Comparison of ENCODE assay signal across 8 mouse cellular contexts in the genomic region with DNA sequence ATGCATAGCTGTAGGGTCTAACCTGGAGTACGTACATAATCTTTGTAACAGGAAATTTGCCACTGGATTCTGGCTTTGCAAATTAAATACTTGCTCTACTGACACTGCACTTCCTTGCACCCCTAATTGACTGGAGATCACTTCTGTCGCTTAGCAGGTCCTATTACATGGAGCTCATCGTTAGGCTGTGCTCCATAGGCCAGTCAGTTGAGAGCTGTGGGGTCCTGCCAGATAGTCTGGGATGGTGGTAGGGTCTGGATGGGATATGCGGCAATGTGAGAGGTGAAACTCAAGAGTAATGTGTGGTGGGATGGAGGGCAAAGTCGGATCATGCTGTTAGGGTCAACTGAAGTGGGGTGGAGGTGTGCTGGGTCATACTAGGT. TPM values are rescaled to one million over a fixed set of nuclear protein-coding genes. Genes with fewer than 3 reads are reported as not detected.
A peak's percentile ranks its signal among the peaks of the same experiment; 100 is the strongest.
DNase-seq lines count a peak whose midpoint lies in the region; ATAC-seq lines count a peak whose summit lies in the region.

No protein-coding gene starts in this region.

- intact Hi-C loops in left cerebral cortex, postnatal 4 days (cut with DNase I) = no loop called here

- DNase-seq in kidney, postnatal 25 days = no peak
- no peak for DNase-seq in hindbrain, embryonic 11.5 days (ENCODE audit: low spot score)
- no peak for DNase-seq in MN1 (ENCODE audit: low spot score)
- DNase-seq in left cerebral cortex, postnatal 4 days = no peak
- DNase-seq in cerebellum, adult 11 months = no peak

- H3K9me3 ChIP-seq in kidney, embryonic 16.5 days (ENCODE audit: low read length) = no peaks in the 10 kb centered on the region
- no peaks in the 10 kb centered on the region for H3K9me3 ChIP-seq in hindbrain, embryonic 11.5 days (ENCODE audit: control insufficient read depth, low read length)
- no peaks in the 10 kb centered on the region for H3K9me3 ChIP-seq in midbrain, embryonic 12.5 days

- H3K4me3 ChIP-seq in kidney, embryonic 16.5 days (ENCODE audit: low read length) = peak overlapping the region; percentile 89
- H3K4me3 ChIP-seq in brown adipose tissue, adult 24 weeks (ENCODE audit: insufficient read depth, low read depth, low read length) = peak overlapping the region; percentile 81
- H3K4me3 ChIP-seq in hindbrain, embryonic 11.5 days (ENCODE audit: low read depth, low read length) = peak overlapping the region; percentile 81
- H3K4me3 ChIP-seq in midbrain, embryonic 12.5 days = peak overlapping the region; percentile 79

- peak overlapping the region; percentile 88 for H3K9ac ChIP-seq in kidney, embryonic 16.5 days (replicated peaks; ENCODE audit: low read length)
- H3K9ac ChIP-seq in hindbrain, embryonic 11.5 days (ENCODE audit: low read depth, low read length) = peak overlapping the region; percentile 79
- peak overlapping the region; percentile 70 for H3K9ac ChIP-seq in midbrain, embryonic 12.5 days (replicated peaks)

- H3K36me3 ChIP-seq in kidney, embryonic 16.5 days (ENCODE audit: insufficient read depth, low read length) = peaks cover 26% of the 10 kb centered on the region
- H3K36me3 ChIP-seq in hindbrain, embryonic 11.5 days (ENCODE audit: control insufficient read depth, insufficient read depth, low read length) = no peaks in the 10 kb centered on the region
- H3K36me3 ChIP-seq in midbrain, embryonic 12.5 days = peaks cover 27% of the 10 kb centered on the region

- peak; percentile 43 for ATAC-seq in kidney, embryonic 16.5 days (ENCODE audit: low FRiP score, low TSS enrichment)
- ATAC-seq in hindbrain, embryonic 11.5 days (ENCODE audit: low FRiP score) = no peak
- peak; percentile 39 for ATAC-seq in midbrain, embryonic 12.5 days (ENCODE audit: low FRiP score, low read depth)

- peaks cover 14% of the 10 kb centered on the region for H3K4me1 ChIP-seq in kidney, embryonic 16.5 days (ENCODE audit: insufficient read depth, low read length)
- H3K4me1 ChIP-seq in brown adipose tissue, adult 24 weeks (ENCODE audit: control insufficient read depth, insufficient read depth, insufficient read length, low read length) = no peaks in the 10 kb centered on the region
- peaks cover 7% of the 10 kb centered on the region for H3K4me1 ChIP-seq in hindbrain, embryonic 11.5 days (replicated peaks; ENCODE audit: control insufficient read depth, insufficient read depth, low read length)
- peaks cover 15% of the 10 kb centered on the region for H3K4me1 ChIP-seq in midbrain, embryonic 12.5 days

- no peak overlapping the region for H3K27ac ChIP-seq in kidney, embryonic 16.5 days (ENCODE audit: low read length)
- no peak overlapping the region for H3K27ac ChIP-seq in brown adipose tissue, adult 24 weeks (replicated peaks; ENCODE audit: low read depth, low read length)
- no peak overlapping the region for H3K27ac ChIP-seq in hindbrain, embryonic 11.5 days (ENCODE audit: low read depth, low read length)
- no peak overlapping the region for H3K27ac ChIP-seq in midbrain, embryonic 12.5 days (replicated peaks)

- WGBS in kidney, embryonic 16.5 days = 10% methylated on average over 5 of the region's 5 CpGs
- WGBS in hindbrain, embryonic 11.5 days = 14% methylated on average over 5 of the region's 5 CpGs
- WGBS in midbrain, embryonic 12.5 days = 13% methylated on average over 5 of the region's 5 CpGs

- peak overlapping the region; percentile 84 for H3K4me2 ChIP-seq in kidney, embryonic 16.5 days (replicated peaks; ENCODE audit: low read depth, low read length)
- peak overlapping the region; percentile 72 for H3K4me2 ChIP-seq in hindbrain, embryonic 11.5 days (replicated peaks; ENCODE audit: low read depth, low read length)
- H3K4me2 ChIP-seq in midbrain, embryonic 12.5 days (replicated peaks) = peak overlapping the region; percentile 91

- H3K27me3 ChIP-seq in kidney, embryonic 16.5 days (ENCODE audit: insufficient read depth, low read length) = no peaks in the 10 kb centered on the region
- H3K27me3 ChIP-seq in hindbrain, embryonic 11.5 days (ENCODE audit: control insufficient read depth, insufficient read depth, low read length) = no peaks in the 10 kb centered on the region
- no peaks in the 10 kb centered on the region for H3K27me3 ChIP-seq in midbrain, embryonic 12.5 days

RNA-seq across cellular contexts. Expression of a gene that starts 0.7 kb away (rescaled TPM):
- polyA plus RNA-seq in kidney, embryonic 16.5 days (2015; fragmentation: Nextera tagmentation; extraction: Ambion mirVana) = 42.9 and 45.9 TPM in 2 replicates
- 0.50 TPM in 1 of 2 replicates, not detected in the other for polyA plus RNA-seq in brown adipose tissue, adult 24 weeks (2012; ENCODE audit: insufficient read depth, insufficient read length, missing spikeins)
- 40.1 and 49.5 TPM in 2 replicates for polyA plus RNA-seq in hindbrain, embryonic 11.5 days (2014; fragmentation: Nextera tagmentation; extraction: Ambion mirVana)
- 34.4 and 38.2 TPM in 2 replicates for polyA plus RNA-seq in midbrain, embryonic 12.5 days (2016; fragmentation: Nextera tagmentation; extraction: Ambion mirVana)
- total RNA-seq in left cerebral cortex, postnatal 4 days (2021) = 1 to 10 TPM; 7.0 to 8.7 TPM

RNA-seq across cellular contexts. Expression of a gene that starts 0.7 kb away (rescaled TPM):
- 48.4 and 51.0 TPM in 2 replicates for polyA plus RNA-seq in kidney, embryonic 16.5 days (2015; fragmentation: Nextera tagmentation; extraction: Ambion mirVana)
- polyA plus RNA-seq in brown adipose tissue, adult 24 weeks (2012; ENCODE audit: insufficient read depth, insufficient read length, missing spikeins) = 15.4 and 16.2 TPM in 2 replicates
- 76.7 and 77.5 TPM in 2 replicates for polyA plus RNA-seq in hindbrain, embryonic 11.5 days (2014; fragmentation: Nextera tagmentation; extraction: Ambion mirVana)
- 83.8 and 90.1 TPM in 2 replicates for polyA plus RNA-seq in midbrain, embryonic 12.5 days (2016; fragmentation: Nextera tagmentation; extraction: Ambion mirVana)
- 100 to 1,000 TPM; 108 to 110 TPM for total RNA-seq in left cerebral cortex, postnatal 4 days (2021)

RNA-seq across cellular contexts. Expression of a gene that starts 26.7 kb away (rescaled TPM):
- polyA plus RNA-seq in kidney, embryonic 16.5 days (2015; fragmentation: Nextera tagmentation; extraction: Ambion mirVana) = not detected in 2 replicates
- polyA plus RNA-seq in brown adipose tissue, adult 24 weeks (2012; ENCODE audit: insufficient read depth, insufficient read length, missing spikeins) = not detected in 2 replicates
- not detected in 2 replicates for polyA plus RNA-seq in hindbrain, embryonic 11.5 days (2014; fragmentation: Nextera tagmentation; extraction: Ambion mirVana)
- polyA plus RNA-seq in midbrain, embryonic 12.5 days (2016; fragmentation: Nextera tagmentation; extraction: Ambion mirVana) = not detected in 2 replicates
- total RNA-seq in left cerebral cortex, postnatal 4 days (2021) = not detected

Comparison
In these comparisons a context has a peak if more than half of its experiments do, and no peak if none do; other contexts are left out.
1. RNA of a gene that starts 0.7 kb away (polyA plus RNA-seq): 42.9 to 45.9 TPM in kidney, embryonic 16.5 days, 40.1 to 49.5 TPM in hindbrain, embryonic 11.5 days and 34.4 to 38.2 TPM in midbrain, embryonic 12.5 days; 0.50 TPM in brown adipose tissue, adult 24 weeks; every median in the first group is over 10 times any median in the second.
2. Peak in every context shown above with its lines, with median percentiles within 50 percentile points of each other: H3K4me2 ChIP-seq, H3K4me3 ChIP-seq and H3K9ac ChIP-seq.